Mouse (Mus musculus): ENCODE measurements at regions not wholly inside any gene's neighbourhood (a gene's known extent, or its start where the extent isn't known, plus 50 kb on each side); places are given as distances from the start of the nearest gene placed in this dataset.

DNA sequence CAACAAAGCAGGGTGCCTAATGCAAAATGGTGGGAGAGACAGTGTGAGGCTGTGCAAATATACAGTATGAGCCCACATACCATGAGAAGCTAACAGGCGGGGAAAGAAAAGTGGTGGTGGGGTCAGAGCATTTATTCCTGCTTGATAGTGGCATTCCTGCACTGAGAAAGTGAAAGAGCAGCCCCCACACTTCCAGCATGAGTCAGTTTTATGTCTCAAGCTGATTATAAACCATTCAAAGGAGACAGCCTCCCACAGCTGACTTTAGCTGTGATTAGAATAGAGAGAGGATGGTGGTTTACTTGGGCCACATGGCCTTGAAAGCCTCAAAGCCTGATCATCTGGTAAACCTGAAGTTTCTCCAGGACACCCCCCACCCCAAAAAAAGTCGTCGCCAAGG is 64.4 kb downstream of the Gm43517 start:
- DNase-seq (ENCODE audit: extremely low spot score in 1 of 2, low spot score in 1 of 2): peak; percentile 47 to 72

DNA sequence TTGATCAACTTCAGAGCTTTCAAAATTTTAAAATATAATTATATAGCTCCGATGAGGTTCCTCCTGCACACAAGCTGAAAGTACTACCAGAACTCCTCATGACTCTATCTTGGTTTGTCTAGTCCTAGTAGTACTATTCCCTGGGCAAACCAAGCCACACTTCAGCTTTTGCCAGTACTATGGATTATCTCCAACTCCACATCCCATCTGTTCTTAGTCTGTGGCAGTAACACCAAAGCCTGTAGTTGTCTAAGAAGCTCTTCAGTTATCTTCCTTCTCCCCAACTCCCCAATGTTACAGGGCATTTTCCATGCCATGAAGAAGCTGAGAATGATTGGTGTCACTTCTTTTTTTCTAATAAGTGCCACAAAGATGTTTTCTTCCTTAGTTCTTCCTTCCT is 83.1 kb downstream of the Gm43517 start:
- peak in 1 of 2 experiments; percentile 28 for DNase-seq (ENCODE audit: extremely low spot score in 1 of 2, low spot score in 1 of 2)

- DNase-seq (ENCODE audit: extremely low spot score in 1 of 2, low spot score in 1 of 2): peak; percentile 80 to 84
Observed at GRCm38 (mm10) chr12:49473371-49473770, 88.4 kb downstream of the Gm43517 start.

DNA sequence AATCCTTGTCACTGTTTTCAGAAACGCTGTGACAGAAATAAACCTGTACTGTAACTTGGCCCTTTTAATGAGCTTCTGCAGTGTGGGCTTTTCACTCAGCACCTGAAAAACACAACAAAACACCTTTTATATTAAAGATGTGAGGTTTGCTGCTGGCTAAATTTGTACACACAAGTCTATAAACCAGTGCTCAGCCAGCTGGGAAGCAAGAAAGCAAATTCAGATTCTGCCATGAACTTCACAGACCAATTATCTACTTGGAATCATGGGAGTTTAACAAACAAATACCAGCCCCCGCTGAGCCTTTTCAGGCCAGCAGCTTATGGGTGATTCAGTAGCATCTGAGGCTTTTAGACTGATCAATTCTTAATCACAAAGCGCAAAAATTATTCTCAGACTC is 95.7 kb downstream of the Gm43517 start:
- DNase-seq (ENCODE audit: extremely low spot score in 1 of 2, low spot score in 1 of 2): peak in 1 of 2 experiments; percentile 16

DNA sequence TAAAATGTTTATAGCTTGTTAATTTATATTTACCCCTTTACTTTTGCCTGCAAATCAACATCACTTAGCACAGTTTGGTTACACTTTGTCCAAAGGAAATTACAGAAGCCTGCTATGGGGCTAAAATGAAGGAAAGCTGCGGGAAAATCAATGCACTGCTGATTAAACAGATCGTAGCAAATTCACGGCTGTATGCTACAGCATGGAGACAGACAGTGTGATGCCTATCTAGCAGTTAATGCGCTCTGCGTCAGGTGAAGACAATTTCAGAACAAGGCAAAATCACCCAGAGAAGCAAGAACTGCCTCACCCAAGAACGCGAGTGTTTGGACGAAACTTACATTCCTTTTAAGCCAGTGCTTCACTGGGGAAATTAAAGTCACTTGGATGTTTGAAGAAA is 96.2 kb downstream of the Gm43517 start:
- peak in 1 of 2 experiments; percentile 20 for DNase-seq (ENCODE audit: extremely low spot score in 1 of 2, low spot score in 1 of 2)

GRCm38 (mm10) chr12:49482367-49482766 is 97.4 kb downstream of the Gm43517 start:
- peak in 1 of 2 experiments; percentile 35 for DNase-seq (ENCODE audit: extremely low spot score in 1 of 2, low spot score in 1 of 2)

DNA sequence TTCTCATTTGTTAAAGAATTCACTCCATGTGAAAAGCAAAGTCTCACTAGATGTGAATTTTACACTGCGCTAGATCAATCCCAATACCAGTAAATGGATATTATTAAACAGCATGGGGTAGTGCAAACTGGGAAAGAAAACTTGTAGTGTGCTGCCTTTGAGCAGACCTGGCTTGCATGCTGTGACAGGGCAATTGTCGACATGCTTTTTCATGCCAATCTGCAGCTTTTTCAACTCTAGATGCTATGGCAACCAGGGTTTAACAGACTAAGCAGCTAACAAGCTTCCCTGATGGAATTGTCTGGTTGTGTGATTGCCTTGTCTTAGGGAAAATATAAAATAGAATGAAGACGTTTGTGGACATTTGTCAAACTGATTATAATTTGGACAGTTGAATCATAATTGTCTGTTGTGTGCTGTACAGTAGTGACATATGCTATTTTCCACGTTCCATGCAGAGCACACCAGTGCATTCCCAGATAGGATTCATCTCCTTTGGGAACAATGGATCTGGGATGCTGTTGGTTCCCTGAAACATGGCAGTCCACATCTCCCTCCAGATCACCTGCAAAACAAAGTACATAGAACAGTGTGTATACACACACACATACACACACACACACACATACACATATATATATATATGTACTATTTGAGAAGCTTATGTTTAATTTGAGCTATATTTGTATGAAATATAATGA is 99.2 kb downstream of the Gm43517 start:
- no peak for DNase-seq (ENCODE audit: extremely low spot score in 1 of 2, low spot score in 1 of 2)

- DNase-seq (ENCODE audit: extremely low spot score in 1 of 2, low spot score in 1 of 2): no peak
Observed at GRCm38 (mm10) chr12:49513131-49513530, 128.2 kb downstream of the Gm43517 start.

DNA sequence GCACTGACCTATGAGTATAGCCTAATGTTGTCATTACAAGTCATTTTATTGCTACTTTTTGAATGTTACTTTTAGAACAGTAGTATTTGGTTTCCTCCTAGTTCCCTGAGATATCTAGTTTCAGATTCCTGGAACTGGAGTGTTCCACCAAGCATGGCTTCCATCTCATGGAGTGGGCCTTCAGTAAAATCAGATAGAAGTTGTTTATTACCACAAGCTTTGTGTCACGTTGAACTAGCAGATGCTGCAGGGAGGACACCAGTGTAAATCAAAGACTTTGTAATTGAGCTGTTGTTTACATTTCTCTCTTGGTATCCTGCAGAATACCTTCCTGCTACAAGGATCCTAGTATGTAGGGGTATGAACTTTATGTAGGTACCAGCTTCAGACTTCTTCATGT is 129.6 kb downstream of the Gm43517 start:
- DNase-seq (ENCODE audit: extremely low spot score in 1 of 2, low spot score in 1 of 2): no peak
